Mouse (Mus musculus) neural tube, embryonic 15.5 days (tissue): ENCODE measurements around the gene Gyg. TPM values are rescaled to one million over a fixed set of nuclear protein-coding genes. Genes with fewer than 3 reads are reported as not detected.

Experiments
- ATAC-seq: fragments of 200-750 bp; cut with Nextera tagmentation; 2 replicates; pipeline ENCODE4 v1.8.0; 2017; ENCODE audit warnings: mild to moderate bottlenecking, moderate TSS enrichment, moderate library complexity; ENCODE audit not compliant: low FRiP score
- H3K27ac ChIP-seq: fragments of 300-500 bp; sonication (generic); replicated peaks from 2 replicates; pipeline ENCODE4 v1.5.1; 2015; ENCODE audit warnings: mild to moderate bottlenecking, inconsistent platforms
- H3K27me3 ChIP-seq: fragments of 300-500 bp; sonication (generic); replicated peaks from 2 replicates; pipeline ENCODE4 v1.6.1; 2015; ENCODE audit warnings: inconsistent platforms
- H3K36me3 ChIP-seq: fragments of 300-500 bp; sonication (generic); 2 replicates; pipeline ENCODE4 v1.6.1; 2015; ENCODE audit warnings: inconsistent platforms
- H3K4me1 ChIP-seq: fragments of 300-500 bp; sonication (generic); 2 replicates; pipeline ENCODE4 v1.6.1; 2015; ENCODE audit warnings: inconsistent platforms
- H3K4me2 ChIP-seq: fragments of 300-500 bp; sonication (generic); 2 replicates; pipeline ENCODE4 v1.6.1; 2015; ENCODE audit warnings: inconsistent platforms, mild to moderate bottlenecking, moderate library complexity
- H3K4me3 ChIP-seq: fragments of 300-500 bp; sonication (generic); replicated peaks from 2 replicates; pipeline ENCODE4 v1.5.1; 2015; ENCODE audit warnings: mild to moderate bottlenecking, inconsistent platforms
- H3K9ac ChIP-seq: fragments of 300-500 bp; sonication (generic); replicated peaks from 2 replicates; pipeline ENCODE4 v1.6.1; 2015; ENCODE audit warnings: mild to moderate bottlenecking, inconsistent platforms
- H3K9me3 ChIP-seq: fragments of 300-500 bp; sonication (generic); replicated peaks from 2 replicates; pipeline ENCODE4 v1.6.1; 2016; ENCODE audit warnings: inconsistent platforms
- WGBS: fragments of 180-500 bp; shearing (Covaris S2); methylation state at CpG from one replicate; pipeline ENCODE4 v1.1.7; 2015; ENCODE audit warnings: mixed read lengths; 5-methylcytosine and 5-hydroxymethylcytosine counted together
- polyA plus RNA-seq: library from polyadenylated mRNA; unstranded; fragments of >200 nt; fragmentation: Nextera tagmentation; extraction: Ambion mirVana; gene quantifications from 2 replicates; pipeline ENCODE4 v1.2.1, GENCODE M21; 2015

Gene Gyg
- polyA plus RNA-seq, 1 experiment from 2014 or later, result 80.6 TPM

- no peaks in the 10 kb centered on the region for H3K4me1 ChIP-seq
- H3K4me3 ChIP-seq, result no peak overlapping the region
- WGBS, result 79% methylated on average over 3 of the region's 3 CpGs
Observed at GRCm38 (mm10) chr3:20103830-20104229, 51.3 kb downstream of the Gyg start.

GRCm38 (mm10) chr3:20082161-20082560, 73.0 kb downstream of the Gyg start:
- no peaks in the 10 kb centered on the region for H3K9me3 ChIP-seq
- no peak for ATAC-seq
- H3K9ac ChIP-seq, result no peak overlapping the region
- no peaks in the 10 kb centered on the region; the same call in 1 of the 2 replicates for H3K4me1 ChIP-seq
- no peaks in the 10 kb centered on the region for H3K27me3 ChIP-seq
- no peak overlapping the region for H3K4me3 ChIP-seq
- 84% methylated on average over 3 of the region's 3 CpGs for WGBS
- H3K27ac ChIP-seq, result no peak overlapping the region
- H3K36me3 ChIP-seq, result peaks cover 18% of the 10 kb centered on the region
- H3K4me2 ChIP-seq, result no peak overlapping the region

More at GRCm38 (mm10) chr3:20103830-20104229, 51.3 kb downstream of the Gyg start:
- Histone ChIP-seq H3K27ac (no peak overlapping the region), H3K27me3 (no peaks in the 10 kb centered on the region), H3K36me3 (0 out of 2 replicates have a peak, but pooled peaks cover 3% of the 10 kb centered on the region), H3K9ac (no peak overlapping the region), H3K4me2 (no peak overlapping the region), H3K9me3 (no peaks in the 10 kb centered on the region)
- ATAC-seq, result no peak

GRCm38 (mm10) chr3:20076145-20077053, 78.7 kb downstream of the Gyg start:
- Histone ChIP-seq H3K9me3 (no peaks in the 10 kb centered on the region), H3K4me3 (no peak overlapping the region), H3K27ac (no peak overlapping the region), H3K9ac (no peak overlapping the region), H3K4me2 (no peak overlapping the region), H3K36me3 (peaks cover 9% of the 10 kb centered on the region), H3K4me1 (no peaks in the 10 kb centered on the region; the same call in 1 of the 2 replicates), H3K27me3 (no peaks in the 10 kb centered on the region)
- ATAC-seq, result no peak
- WGBS, result 80% methylated on average over 11 of the region's 11 CpGs

Other genes starting within 250 kb of the Gyg start
- 9.6 and 10.3 TPM in 2 replicates for gene Cp, start 198.3 kb downstream of the Gyg start, polyA plus RNA-seq
- 11.1 and 12.1 TPM in 2 replicates for gene Hps3, start 120.0 kb downstream of the Gyg start, polyA plus RNA-seq
- gene Hltf, start 97.5 kb downstream of the Gyg start, polyA plus RNA-seq, result 11.1 and 12.1 TPM in 2 replicates
- 2.7 and 12.2 TPM in 2 replicates for gene Cpa3, start 86.9 kb upstream of the Gyg start, polyA plus RNA-seq
- 0.49 and 0.84 TPM in 2 replicates for gene Cpb1, start 120.4 kb upstream of the Gyg start, polyA plus RNA-seq
- gene Agtr1b, start 211.9 kb upstream of the Gyg start, polyA plus RNA-seq, result 0.34 and 0.41 TPM in 2 replicates